ENCODE assay signal across 24 mouse cellular contexts in the genomic region with DNA sequence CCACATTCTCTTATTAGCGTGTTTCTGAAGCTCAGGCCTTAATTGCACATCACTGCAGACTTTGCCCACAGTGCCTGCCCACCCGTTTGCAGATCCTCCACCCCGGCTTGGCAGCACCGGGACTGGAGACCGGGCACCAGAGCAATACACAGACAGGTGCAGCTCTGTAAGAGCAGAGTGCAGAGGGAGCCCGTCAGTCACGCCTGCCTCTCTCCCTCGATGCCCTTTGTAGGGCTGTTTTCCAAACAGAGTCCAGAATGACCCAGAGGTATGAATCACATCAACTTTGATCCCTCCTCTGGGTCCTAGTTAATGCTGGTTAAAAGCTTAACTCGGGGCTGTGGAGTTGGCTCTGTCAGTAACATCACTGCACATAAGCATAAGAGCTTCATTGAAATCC.
A peak's percentile ranks its signal among the peaks of the same experiment; 100 is the strongest.
DNase-seq lines count a peak whose midpoint lies in the region; ATAC-seq lines count a peak whose summit lies in the region.
"Had no signal": no experiment of that assay in that cellular context is flagged by ENCODE, and none has a peak within 500 bp of the region (broad histone marks: within the 10 kb centered on the region; RNA-seq: fewer than 3 reads in every experiment).

No protein-coding gene starts in this region.

- peaks cover 18% of the 10 kb centered on the region for H3K4me1 ChIP-seq in kidney, embryonic 15.5 days
- peaks cover 20% of the 10 kb centered on the region for H3K4me1 ChIP-seq in midbrain, embryonic 14.5 days (ENCODE audit: control insufficient read depth, insufficient read depth, low read length)
- peaks cover 24% of the 10 kb centered on the region for H3K4me1 ChIP-seq in midbrain, embryonic 10.5 days
- peaks cover 22% of the 10 kb centered on the region for H3K4me1 ChIP-seq in midbrain, embryonic 16.5 days (ENCODE audit: control insufficient read depth, insufficient read depth, low read length)
- H3K4me1 ChIP-seq: intestine, embryonic 15.5 days had no signal

- no peak for ATAC-seq in kidney, embryonic 15.5 days (replicated peaks; ENCODE audit: low FRiP score)
- no peak for ATAC-seq in midbrain, embryonic 14.5 days (ENCODE audit: low FRiP score, low TSS enrichment)
- no peak for ATAC-seq in midbrain, embryonic 16.5 days
- ATAC-seq: forebrain, postnatal 0 days; intestine, embryonic 15.5 days; lung, postnatal 0 days had no signal

- peaks cover 46% of the 10 kb centered on the region for H3K27me3 ChIP-seq in kidney, embryonic 15.5 days
- peaks cover 11% of the 10 kb centered on the region; the same call in 1 of the 2 replicates for H3K27me3 ChIP-seq in midbrain, embryonic 14.5 days (ENCODE audit: control insufficient read depth, insufficient read depth, low read length)
- H3K27me3 ChIP-seq in midbrain, embryonic 10.5 days (ENCODE audit: low read depth, poor library complexity, severe bottlenecking) = peaks cover 96% of the 10 kb centered on the region
- 0 out of 2 replicates have a peak, but pooled peaks cover 5% of the 10 kb centered on the region for H3K27me3 ChIP-seq in midbrain, embryonic 16.5 days (ENCODE audit: control insufficient read depth, insufficient read depth, low read depth, low read length)

- no peak overlapping the region for H3K27ac ChIP-seq in kidney, embryonic 15.5 days
- peak overlapping the region; percentile 55; the same call in 1 of the 2 replicates for H3K27ac ChIP-seq in midbrain, embryonic 14.5 days (replicated peaks; ENCODE audit: low read depth, low read length)
- no peak overlapping the region for H3K27ac ChIP-seq in midbrain, embryonic 10.5 days (replicated peaks)
- H3K27ac ChIP-seq in midbrain, embryonic 16.5 days (ENCODE audit: low read length) = peak overlapping the region; percentile 33; the same call in 1 of the 2 replicates
- H3K27ac ChIP-seq: forebrain, embryonic 10.5 days; intestine, embryonic 15.5 days; layer of hippocampus, adult 2 months; macrophage had no signal

- no peak overlapping the region for H3K9ac ChIP-seq in kidney, embryonic 15.5 days
- no peak overlapping the region for H3K9ac ChIP-seq in midbrain, embryonic 14.5 days (replicated peaks; ENCODE audit: low read length)
- no peak overlapping the region for H3K9ac ChIP-seq in midbrain, embryonic 16.5 days (ENCODE audit: low read depth, low read length)
- H3K9ac ChIP-seq: forebrain, postnatal 0 days; heart, embryonic 12.5 days; intestine, embryonic 15.5 days had no signal

- DNase-seq in kidney, adult 11 months = peak; percentile 34
- DNase-seq in midbrain, embryonic 14.5 days = no peak
- no peak for DNase-seq in midbrain, embryonic 10.5 days (ENCODE audit: low spot score)
- no peak for DNase-seq in lung, adult 18-20 months
- DNase-seq in T-cell, adult 2 months (ENCODE audit: low spot score) = no peak
- DNase-seq: adrenal gland, adult 2 months; cerebellum, adult 11-12 months; cerebellum, postnatal 10 days; forebrain, postnatal 0 days; gastrocnemius, postnatal 14 days; heart, adult 18-20 months; heart, postnatal 10 days; layer of hippocampus, postnatal 36 days; right cerebral cortex, postnatal 25 days; spleen, adult 18-20 months had no signal

- 60% methylated on average over 9 of the region's 9 CpGs for WGBS in kidney, embryonic 15.5 days
- 63% methylated on average over 9 of the region's 9 CpGs for WGBS in midbrain, embryonic 14.5 days
- 85% methylated on average over 9 of the region's 9 CpGs for WGBS in midbrain, embryonic 10.5 days
- 59% methylated on average over 9 of the region's 9 CpGs for WGBS in midbrain, embryonic 16.5 days

- no peak overlapping the region for H3K4me3 ChIP-seq in kidney, embryonic 15.5 days (replicated peaks)
- no peak overlapping the region for H3K4me3 ChIP-seq in midbrain, embryonic 14.5 days (replicated peaks; ENCODE audit: low read depth, low read length)
- H3K4me3 ChIP-seq in midbrain, embryonic 10.5 days = no peak overlapping the region
- no peak overlapping the region for H3K4me3 ChIP-seq in midbrain, embryonic 16.5 days (ENCODE audit: low read depth, low read length)
- H3K4me3 ChIP-seq: forebrain, embryonic 10.5 days; heart, embryonic 12.5 days; intestine, embryonic 15.5 days; layer of hippocampus, adult 2 months; myocyte had no signal

- H3K9me3 ChIP-seq in kidney, embryonic 15.5 days (replicated peaks) = no peaks in the 10 kb centered on the region
- H3K9me3 ChIP-seq in midbrain, embryonic 14.5 days (ENCODE audit: control insufficient read depth, low read length) = no peaks in the 10 kb centered on the region
- H3K9me3 ChIP-seq in midbrain, embryonic 10.5 days (replicated peaks) = peaks cover 3% of the 10 kb centered on the region; the same call in 1 of the 2 replicates
- no peaks in the 10 kb centered on the region for H3K9me3 ChIP-seq in midbrain, embryonic 16.5 days (replicated peaks; ENCODE audit: control insufficient read depth, low read length, poor library complexity, severe bottlenecking)
- H3K9me3 ChIP-seq: forebrain, embryonic 10.5 days; intestine, embryonic 15.5 days had no signal

- no peaks in the 10 kb centered on the region for H3K36me3 ChIP-seq in kidney, embryonic 15.5 days
- no peaks in the 10 kb centered on the region for H3K36me3 ChIP-seq in midbrain, embryonic 14.5 days (ENCODE audit: control insufficient read depth, insufficient read depth, low read length)
- H3K36me3 ChIP-seq in midbrain, embryonic 10.5 days = no peaks in the 10 kb centered on the region
- no peaks in the 10 kb centered on the region for H3K36me3 ChIP-seq in midbrain, embryonic 16.5 days (ENCODE audit: control insufficient read depth, insufficient read depth, low read length)
- H3K36me3 ChIP-seq: forebrain, embryonic 10.5 days; heart, embryonic 12.5 days; intestine, embryonic 15.5 days had no signal

- H3K4me2 ChIP-seq in kidney, embryonic 15.5 days = no peak overlapping the region
- no peak overlapping the region for H3K4me2 ChIP-seq in midbrain, embryonic 14.5 days (ENCODE audit: low read length)
- no peak overlapping the region for H3K4me2 ChIP-seq in midbrain, embryonic 16.5 days (ENCODE audit: low read length)
- H3K4me2 ChIP-seq: heart, embryonic 12.5 days; intestine, embryonic 15.5 days had no signal

Comparison
In these comparisons a context has a peak if more than half of its experiments do, and no peak if none do; other contexts are left out.
1. H3K27ac ChIP-seq: peak in midbrain, embryonic 14.5 days (single experiment) and midbrain, embryonic 16.5 days (single experiment); none in kidney, embryonic 15.5 days (single experiment) and midbrain, embryonic 10.5 days (single experiment).